8 mouse cellular contexts compared by ENCODE assay signal in the genomic region with DNA sequence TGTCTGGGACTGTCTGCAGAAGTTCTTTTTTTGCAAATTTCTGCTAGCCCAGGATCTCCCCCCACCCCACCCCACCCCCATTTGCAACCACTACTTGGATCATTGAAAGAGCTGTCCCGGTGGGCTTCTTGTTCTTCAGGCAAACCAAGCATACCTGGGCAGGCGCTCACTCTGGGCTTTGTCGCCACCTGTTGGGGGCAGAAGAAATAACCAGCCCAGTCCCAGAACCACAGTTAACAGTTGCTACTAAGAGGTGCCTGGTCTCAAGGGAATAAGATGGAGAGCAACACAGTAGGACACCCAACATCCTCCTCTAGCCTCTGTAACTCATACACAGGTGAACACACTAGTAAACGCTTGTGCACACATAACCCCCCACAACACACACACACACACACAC. TPM values are rescaled to one million over a fixed set of nuclear protein-coding genes. Genes with fewer than 3 reads are reported as not detected.
A peak's percentile ranks its signal among the peaks of the same experiment; 100 is the strongest.
DNase-seq lines count a peak whose midpoint lies in the region; ATAC-seq and TF ChIP-seq lines count a peak whose summit lies in the region.

No protein-coding gene starts in this region.

- no peak for TF ChIP-seq POLR2A in testis, adult 2 months (IDR thresholded peaks at IDR 0.05; ENCODE audit: control insufficient read depth, low read depth, low read length)
- no peak for TF ChIP-seq POLR2A in cerebellum, adult 2 months (IDR thresholded peaks at IDR 0.05; ENCODE audit: borderline replicate concordance, insufficient read depth, low read length)

- 9% methylated on average over 4 of the region's 4 CpGs for WGBS in cerebellum, adult 2 months
- 3% methylated on average over 4 of the region's 4 CpGs for WGBS in hindbrain, postnatal 0 days

- intact Hi-C loops in heart, postnatal 10 days (cut with DNase I): loop anchor here (5.0 kb wide), 1 partner anchor 248 kb away; no protein-coding TSS in a partner anchor

- no peaks in the 10 kb centered on the region; the same call in 1 of the 2 replicates for H3K27me3 ChIP-seq in testis, adult 2 months (ENCODE audit: control insufficient read depth, insufficient read depth, low read length)
- H3K27me3 ChIP-seq in cerebellum, adult 2 months (ENCODE audit: control insufficient read depth, insufficient read depth, low read length): no peaks in the 10 kb centered on the region
- H3K27me3 ChIP-seq in hindbrain, postnatal 0 days (ENCODE audit: insufficient read depth, low read length): peaks cover 10% of the 10 kb centered on the region

- peaks cover 15% of the 10 kb centered on the region for H3K4me1 ChIP-seq in testis, adult 2 months (ENCODE audit: control insufficient read depth, insufficient read depth, low read length)
- no peaks in the 10 kb centered on the region for H3K4me1 ChIP-seq in cerebellum, adult 2 months (ENCODE audit: control insufficient read depth, insufficient read depth, low read length)
- peaks cover 6% of the 10 kb centered on the region; the same call in 1 of the 2 replicates for H3K4me1 ChIP-seq in hindbrain, postnatal 0 days (ENCODE audit: insufficient read depth, low read length)

- no peak overlapping the region for H3K9ac ChIP-seq in hindbrain, postnatal 0 days (replicated peaks; ENCODE audit: low read length)

- peak; percentile 40; the same call in 1 of the 2 replicates for ATAC-seq in hindbrain, postnatal 0 days

- H3K4me3 ChIP-seq in testis, adult 2 months (ENCODE audit: control insufficient read depth, low read depth, low read length): no peak overlapping the region
- H3K4me3 ChIP-seq in cerebellum, adult 2 months (replicated peaks; ENCODE audit: insufficient read depth, low read depth, low read length): no peak overlapping the region
- H3K4me3 ChIP-seq in hindbrain, postnatal 0 days (ENCODE audit: low read length): no peak overlapping the region

- peak; percentile 48; the same call in 1 of the 2 replicates for TF ChIP-seq CTCF in testis, adult 2 months (IDR thresholded peaks at IDR 0.05; ENCODE audit: control insufficient read depth, insufficient read depth, insufficient replicate concordance, low read depth, low read length)
- peak; percentile 86 for TF ChIP-seq CTCF in cerebellum, adult 2 months (IDR thresholded peaks at IDR 0.05; ENCODE audit: borderline replicate concordance, insufficient read depth, low read depth, low read length)
- peak; percentile 82 for TF ChIP-seq CTCF in hindbrain, postnatal 0 days (IDR thresholded peaks at IDR 0.05; ENCODE audit: low read depth)

- H3K4me2 ChIP-seq in hindbrain, postnatal 0 days (ENCODE audit: low read depth, low read length): no peak overlapping the region

- no peaks in the 10 kb centered on the region for H3K36me3 ChIP-seq in testis, adult 2 months (ENCODE audit: control insufficient read depth, insufficient read depth, low read length)
- no peaks in the 10 kb centered on the region for H3K36me3 ChIP-seq in hindbrain, postnatal 0 days (ENCODE audit: insufficient read depth, low read length)

- no peak overlapping the region for H3K27ac ChIP-seq in testis, adult 2 months (ENCODE audit: control insufficient read depth, insufficient read depth, low read depth, low read length)
- no peak overlapping the region for H3K27ac ChIP-seq in cerebellum, adult 2 months (ENCODE audit: insufficient read depth, low read length)
- no peak overlapping the region for H3K27ac ChIP-seq in hindbrain, postnatal 0 days

- DNase-seq in heart, postnatal 10 days: peak; percentile 31 to 59
- no peak for DNase-seq in heart, adult 9 months (ENCODE audit: low spot score in 2 of 2)
- no peak for DNase-seq in testis, postnatal 14 days (ENCODE audit: low spot score)
- peak; percentile 42 to 63 for DNase-seq in cerebellum, adult 2 months
- DNase-seq in hindbrain, postnatal 0 days (ENCODE audit: low spot score): peak; percentile 76
- peak; percentile 70 for DNase-seq in mesoderm, embryonic 11.5 days (ENCODE audit: low read depth, low spot score)
- DNase-seq in T-cell, adult 2 months (ENCODE audit: low spot score): no peak

- H3K9me3 ChIP-seq in hindbrain, postnatal 0 days (ENCODE audit: low read length): no peaks in the 10 kb centered on the region

RNA-seq across cellular contexts. Expression of gene Wnt7a, which starts 3.7 kb away (rescaled TPM):
- under 1 TPM in 1 of 2 experiments, not detected in 1; 0.45 TPM for total RNA-seq in heart, postnatal 10 days (2021)
- polyA plus RNA-seq in testis, adult 2 months (2012; rRNA removed): 1.00 and 1.1 TPM in 2 replicates
- polyA plus RNA-seq in cerebellum, adult 2 months (2012; rRNA removed): 40.7 and 47.2 TPM in 2 replicates
- 10.6 and 11.4 TPM in 2 replicates for total RNA-seq in hindbrain, postnatal 0 days (2014; rRNA removed)
- polyA plus RNA-seq in hindbrain, postnatal 0 days (2015; fragmentation: Nextera tagmentation; extraction: Ambion mirVana): 5.8 and 6.2 TPM in 2 replicates

RNA-seq across cellular contexts. Expression of gene Chchd4, which starts 58.5 kb away (rescaled TPM):
- total RNA-seq in heart, postnatal 10 days (2021): 10 to 100 TPM; 16.9 to 17.4 TPM
- polyA plus RNA-seq in testis, adult 2 months (2012; rRNA removed): 4.1 TPM in 2 replicates
- polyA plus RNA-seq in cerebellum, adult 2 months (2012; rRNA removed): 14.5 and 14.9 TPM in 2 replicates
- 15.0 and 17.3 TPM in 2 replicates for total RNA-seq in hindbrain, postnatal 0 days (2014; rRNA removed)
- polyA plus RNA-seq in hindbrain, postnatal 0 days (2015; fragmentation: Nextera tagmentation; extraction: Ambion mirVana): 31.1 and 32.1 TPM in 2 replicates

RNA-seq across cellular contexts. Expression of gene Tmem43, which starts 58.6 kb away (rescaled TPM):
- total RNA-seq in heart, postnatal 10 days (2021): 10 to 100 TPM; 27.0 to 28.4 TPM
- polyA plus RNA-seq in testis, adult 2 months (2012; rRNA removed): 5.8 and 6.1 TPM in 2 replicates
- 32.1 and 32.7 TPM in 2 replicates for polyA plus RNA-seq in cerebellum, adult 2 months (2012; rRNA removed)
- total RNA-seq in hindbrain, postnatal 0 days (2014; rRNA removed): 72.7 and 79.5 TPM in 2 replicates
- polyA plus RNA-seq in hindbrain, postnatal 0 days (2015; fragmentation: Nextera tagmentation; extraction: Ambion mirVana): 47.8 and 49.1 TPM in 2 replicates

Comparison
In these comparisons a context has a peak if more than half of its experiments do, and no peak if none do; other contexts are left out.
1. DNase-seq: peak in heart, postnatal 10 days (2 of 2), cerebellum, adult 2 months (2 of 2), hindbrain, postnatal 0 days (single experiment) and mesoderm, embryonic 11.5 days (single experiment); none in heart, adult 9 months (0 of 2), testis, postnatal 14 days (single experiment) and T-cell, adult 2 months (single experiment).
2. Peak in every context shown above with its lines, with median percentiles within 50 percentile points of each other: CTCF ChIP-seq.